Mouse (Mus musculus): ENCODE data around the gene Mcm3ap.

Gene Mcm3ap

GRCm38 (mm10) chr10:76468203-76469162, at the start of gene Mcm3ap, which contains the start of gene Ybey:
Mcm3ap (plus strand) TSS chr10:76468927.
Ybey (minus strand) TSS chr10:76469114.
- DNase-seq (ENCODE audit: low read depth, low spot score): peak; percentile 86

GRCm38 (mm10) chr10:76425674-76426073, 43.1 kb upstream of the Mcm3ap start:
- no peak for DNase-seq (ENCODE audit: low read depth, low spot score)

DNA sequence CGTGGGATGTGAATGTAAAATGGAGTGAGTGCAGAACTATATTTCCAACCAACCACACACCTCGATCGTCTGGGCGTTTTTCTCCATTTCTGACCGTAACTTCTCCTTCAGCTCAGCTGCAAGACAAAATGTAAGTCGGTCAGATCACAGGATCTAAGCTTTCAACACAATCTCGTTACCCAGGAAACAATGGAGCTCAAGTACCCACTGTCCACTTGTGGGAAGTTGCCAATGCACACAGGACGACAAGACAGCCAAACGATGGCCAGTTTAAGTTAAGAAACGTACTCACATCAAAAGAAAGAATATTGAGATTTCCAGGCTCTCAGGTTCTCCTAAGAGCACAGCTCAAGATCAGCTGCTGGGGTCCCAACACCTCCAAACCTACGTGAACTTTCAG, 34.8 kb upstream of the Mcm3ap start:
- DNase-seq (ENCODE audit: low read depth, low spot score): no peak

DNA sequence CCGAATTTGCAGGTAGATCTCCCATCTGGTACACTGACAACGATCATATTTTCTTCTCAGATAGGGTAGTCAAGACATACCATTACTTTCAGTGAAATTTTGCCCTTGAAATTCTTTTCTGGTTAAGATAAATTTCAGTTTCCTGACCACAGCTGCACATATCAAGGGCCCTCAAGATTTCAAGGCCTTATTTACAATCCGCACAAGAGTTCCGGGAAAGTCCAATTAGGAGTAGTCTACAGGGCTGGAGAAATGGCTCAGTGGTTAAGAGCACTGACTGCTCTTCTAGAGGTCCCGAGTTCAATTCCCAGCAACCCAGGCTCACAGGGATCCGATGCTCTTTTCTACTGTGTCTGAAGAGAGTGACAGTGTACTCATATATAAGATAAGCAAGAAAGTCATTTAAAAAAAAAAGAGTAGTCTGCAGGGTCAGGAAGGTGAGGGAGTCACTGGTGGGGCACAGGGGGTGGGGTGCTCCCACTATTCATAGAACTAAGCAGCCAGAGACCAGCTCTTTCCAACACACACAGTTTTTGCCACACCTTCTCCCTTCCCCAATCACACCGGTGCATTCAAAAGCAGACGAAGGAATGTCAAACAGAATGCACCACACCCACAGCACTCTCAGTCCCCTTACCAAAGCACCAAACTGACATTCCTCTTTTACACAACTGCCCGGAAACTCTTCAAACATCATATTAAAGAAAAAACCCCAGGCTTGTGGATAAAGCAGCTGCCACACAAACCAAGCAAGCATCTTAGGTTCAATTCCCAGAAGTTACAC, 29.4 kb upstream of the Mcm3ap start:
- DNase-seq (ENCODE audit: low read depth, low spot score): no peak

- DNase-seq (ENCODE audit: low read depth, low spot score): no peak
Measured at GRCm38 (mm10) chr10:76440281-76440680, 28.4 kb upstream of the Mcm3ap start, which contains the start of gene AC141477.1. AC141477.1 (minus strand) TSS chr10:76440444.

DNA sequence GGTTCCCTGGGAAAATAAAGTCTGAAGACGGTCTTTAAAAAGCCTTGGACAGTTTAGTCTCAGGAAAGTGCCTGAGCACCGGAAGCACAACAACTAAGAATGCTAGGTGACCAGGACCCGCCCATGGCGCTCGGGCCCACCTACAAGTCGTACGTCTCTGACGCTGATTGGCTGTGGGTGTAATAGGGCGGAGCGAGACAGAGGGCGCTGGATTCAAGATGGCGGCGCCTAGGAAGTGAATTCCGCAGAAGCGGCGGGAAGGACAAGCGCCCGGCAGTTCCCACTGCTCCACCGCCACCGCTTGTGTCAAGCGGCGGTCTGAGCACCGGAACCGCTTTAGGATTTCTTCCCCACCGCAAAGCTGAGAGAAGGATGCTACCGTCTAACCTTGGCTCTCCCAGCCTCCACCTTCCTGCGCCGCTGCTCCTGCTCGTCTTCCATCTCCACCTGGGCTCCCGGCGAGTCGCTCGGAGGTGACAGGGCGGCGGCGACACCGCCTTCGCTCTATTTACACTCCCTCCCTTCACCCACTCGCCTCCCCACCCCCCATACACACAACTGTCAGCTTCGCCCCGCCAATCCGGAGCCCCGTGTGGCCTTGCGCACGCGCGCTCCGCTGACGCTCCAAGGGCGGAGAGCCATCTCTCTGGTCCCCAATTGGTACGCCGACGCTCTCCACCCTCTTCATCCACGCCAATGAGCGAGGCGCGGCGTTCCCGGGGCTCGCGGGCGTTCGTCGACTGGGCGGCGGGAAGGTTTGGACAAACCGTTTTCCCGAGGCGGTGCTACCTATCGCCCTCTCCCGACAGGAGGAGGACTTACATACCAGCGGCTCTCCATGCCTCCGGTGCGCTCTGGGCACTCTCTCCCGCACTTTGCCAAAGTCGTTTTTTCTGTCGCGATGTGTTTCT, 26.3 kb upstream of the Mcm3ap start, which contains the start of gene Pcnt:
Gene Pcnt (minus strand): TSS at position 609 of the 911 bp plus-strand sequence.
- peak; percentile 96 for DNase-seq (ENCODE audit: low read depth, low spot score)

DNA sequence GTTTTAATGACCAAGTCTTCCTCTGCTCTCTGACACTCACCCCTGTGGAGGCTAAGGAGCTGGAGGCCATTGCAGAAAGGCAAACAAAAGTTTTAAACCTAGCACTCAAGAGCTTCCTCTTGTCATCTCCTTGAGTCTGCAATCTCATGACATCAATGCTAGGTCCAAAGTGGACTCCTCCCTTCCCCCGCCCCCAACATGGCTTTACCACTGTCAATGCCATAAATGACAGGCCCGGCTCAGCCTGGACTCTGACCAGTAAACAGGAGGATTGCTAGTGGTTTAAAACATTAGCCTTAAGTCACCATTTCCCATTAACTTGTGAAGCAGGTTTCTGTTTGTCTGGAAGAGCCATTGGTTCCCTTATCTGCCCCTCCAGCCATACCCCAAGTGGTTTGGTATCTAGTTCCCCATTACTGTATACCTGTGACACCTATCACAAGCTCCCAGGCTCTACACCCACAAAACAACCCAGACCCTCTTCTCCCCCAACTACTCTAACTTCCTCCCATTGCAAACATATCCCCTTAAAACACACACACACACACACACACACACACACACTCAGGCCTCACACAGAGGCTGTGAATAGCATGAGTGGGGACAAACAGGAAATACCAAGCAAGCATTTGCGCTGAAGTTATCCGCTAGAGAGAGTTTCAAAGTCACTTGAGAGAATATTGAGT, 22.6 kb upstream of the Mcm3ap start:
- DNase-seq (ENCODE audit: low read depth, low spot score): no peak

GRCm38 (mm10) chr10:76447406-76448229, 21.1 kb upstream of the Mcm3ap start:
- DNase-seq (ENCODE audit: low read depth, low spot score): no peak

- no peak for DNase-seq (ENCODE audit: low read depth, low spot score)
Measured at GRCm38 (mm10) chr10:76448851-76449250, 19.9 kb upstream of the Mcm3ap start, which contains the start of gene 2610028H24Rik. 2610028H24Rik (plus strand) TSS chr10:76449081.

GRCm38 (mm10) chr10:76455289-76455688, 13.4 kb upstream of the Mcm3ap start:
- DNase-seq (ENCODE audit: low read depth, low spot score): peak; percentile 43

GRCm38 (mm10) chr10:76461255-76461654, 7.5 kb upstream of the Mcm3ap start:
- no peak for DNase-seq (ENCODE audit: low read depth, low spot score)

GRCm38 (mm10) chr10:76462312-76462711, 6.4 kb upstream of the Mcm3ap start:
- no peak for DNase-seq (ENCODE audit: low read depth, low spot score)

DNA sequence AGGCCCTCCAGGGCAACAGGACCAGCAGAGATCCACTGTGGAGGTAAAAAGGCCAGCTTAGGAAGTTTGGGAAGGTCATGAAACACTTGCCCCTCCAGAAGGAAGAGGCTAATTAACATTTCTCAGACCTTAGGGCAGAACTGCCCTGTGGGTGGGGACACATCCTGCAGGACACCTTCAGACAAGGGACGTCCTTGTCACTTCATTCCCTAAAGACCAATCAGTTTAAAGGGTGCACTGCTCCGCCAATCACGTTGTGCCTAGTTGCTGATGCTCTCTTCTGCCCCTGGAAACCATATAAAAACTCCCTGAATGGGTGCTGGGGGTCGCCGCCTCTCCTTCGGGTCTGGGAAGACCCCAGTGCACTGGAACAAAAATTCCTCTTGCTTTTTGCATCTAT, 6.0 kb upstream of the Mcm3ap start:
- DNase-seq (ENCODE audit: low read depth, low spot score): no peak

DNA sequence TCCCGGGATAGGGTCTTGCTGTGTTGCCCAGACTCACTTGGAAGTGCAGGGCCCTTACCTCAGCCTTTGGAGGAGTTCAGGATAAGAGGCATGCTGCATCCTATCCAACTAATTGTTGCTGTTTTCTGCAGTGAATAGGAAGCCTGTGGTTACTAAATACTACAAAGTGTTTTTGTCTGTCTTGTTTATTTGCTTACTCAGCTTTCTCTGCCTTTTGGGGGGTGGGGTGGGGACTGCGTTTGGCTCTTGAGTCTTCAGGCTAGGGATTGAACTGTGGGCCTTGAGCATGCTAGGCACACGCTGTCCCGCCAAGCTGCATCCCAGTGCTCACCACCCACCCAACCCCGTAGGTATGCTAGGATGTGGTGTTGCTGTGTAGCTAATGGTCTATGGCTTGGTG, 5.0 kb downstream of the Mcm3ap start:
- DNase-seq (ENCODE audit: low read depth, low spot score): no peak

- no peak for DNase-seq (ENCODE audit: low read depth, low spot score)
Measured at GRCm38 (mm10) chr10:76480851-76481250, 12.1 kb downstream of the Mcm3ap start.

DNA sequence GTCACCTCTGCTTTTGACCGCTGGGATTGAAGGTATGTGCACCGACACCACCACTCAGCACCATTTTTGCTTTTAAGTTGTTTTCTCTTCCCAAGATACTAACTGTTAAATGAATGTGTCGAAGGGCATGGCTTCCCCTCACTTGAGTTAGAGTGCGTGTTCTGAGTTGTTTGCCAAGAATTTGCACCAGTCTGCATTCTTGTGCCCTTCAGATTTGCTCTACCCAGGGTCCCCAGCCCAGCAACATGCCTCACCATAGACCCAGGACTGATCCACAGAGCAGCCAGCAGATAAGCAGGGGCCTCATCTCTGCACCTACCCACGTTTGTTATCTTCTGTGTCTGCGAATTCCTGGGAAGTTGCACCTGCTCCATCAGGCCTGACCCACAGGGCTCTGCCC, 12.8 kb downstream of the Mcm3ap start:
- DNase-seq (ENCODE audit: low read depth, low spot score): no peak

GRCm38 (mm10) chr10:76486302-76486701, 17.6 kb downstream of the Mcm3ap start:
- no peak for DNase-seq (ENCODE audit: low read depth, low spot score)

DNA sequence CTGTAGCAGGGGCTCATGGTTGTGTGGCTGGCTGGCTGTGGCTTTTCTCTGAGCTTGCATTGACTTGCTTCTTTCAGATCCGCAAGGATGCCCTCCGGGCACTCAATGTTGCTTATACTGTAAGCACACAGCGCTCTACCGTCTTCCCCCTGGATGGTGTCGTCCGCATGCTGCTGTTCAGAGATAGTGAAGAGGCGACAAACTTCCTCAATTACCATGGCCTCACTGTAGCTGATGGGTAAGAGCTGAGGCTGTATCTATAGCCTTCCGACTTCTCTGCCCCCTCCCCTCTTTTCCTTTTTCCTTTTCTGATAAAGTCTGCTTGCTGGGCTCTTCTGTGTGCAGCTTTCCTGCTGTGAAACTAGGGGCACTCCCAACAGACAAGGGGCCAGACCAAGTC, 19.5 kb downstream of the Mcm3ap start:
- DNase-seq (ENCODE audit: low read depth, low spot score): no peak

DNA sequence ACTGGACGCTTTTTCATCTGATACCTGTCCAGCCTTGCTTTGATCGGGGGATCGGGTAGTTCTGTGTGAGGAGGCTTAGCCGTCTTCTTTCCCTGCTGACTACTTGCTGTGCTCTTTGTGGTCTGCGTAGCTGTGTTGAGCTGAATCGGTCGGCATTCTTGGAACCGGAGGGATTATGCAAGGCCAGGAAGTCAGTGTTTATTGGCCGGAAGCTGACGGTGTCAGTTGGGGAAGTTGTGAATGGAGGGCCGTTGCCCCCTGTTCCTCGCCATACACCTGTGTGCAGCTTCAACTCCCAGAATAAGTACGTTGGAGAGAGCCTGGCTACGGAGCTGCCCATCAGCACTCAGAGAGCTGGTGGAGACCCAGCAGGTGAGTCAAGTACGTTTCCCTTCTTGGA, 20.5 kb downstream of the Mcm3ap start:
- DNase-seq (ENCODE audit: low read depth, low spot score): no peak

GRCm38 (mm10) chr10:76493527-76493926, 24.8 kb downstream of the Mcm3ap start:
- no peak for DNase-seq (ENCODE audit: low read depth, low spot score)

Measured in retina, postnatal 7 days (tissue).